Mouse (Mus musculus) gastrocnemius, postnatal 14 days (tissue): ENCODE results near the gene Sult3a1. TPM values are rescaled to one million over a fixed set of nuclear protein-coding genes. Genes with fewer than 3 reads are reported as not detected.
"Not testable (repeated sequence)": the region's sequence is repeated elsewhere in the genome, so short reads cannot be mapped to it uniquely, and the experiment has no call there.

Source experiments
- DNase-seq: peaks from one replicate; pipeline ENCODE4 v3.0.0; 2021; ENCODE audit warnings: mixed read lengths
- intact Hi-C: fragments of 180-260 bp; cut with DNase I; formaldehyde crosslinking; loops from one replicate; pipeline ENCODE4 v1.15.1; 2025; ENCODE audit warnings: low total_unique reads
- long read RNA-seq, 2 experiments: library from polyadenylated mRNA; stranded (forward); transcript quantifications; one replicate each; pipeline ENCODE4 v2.0.0; 2021
- total RNA-seq, 2 experiments: library from RNA; stranded (reverse); gene quantifications; 2 replicates each; pipeline ENCODE4 v1.2.3; 2021

The Sult3a1 gene
- not detected for total RNA-seq
- long read RNA-seq, experiment 1, result 0 reads
- long read RNA-seq, experiment 2, result 0 reads

DNA sequence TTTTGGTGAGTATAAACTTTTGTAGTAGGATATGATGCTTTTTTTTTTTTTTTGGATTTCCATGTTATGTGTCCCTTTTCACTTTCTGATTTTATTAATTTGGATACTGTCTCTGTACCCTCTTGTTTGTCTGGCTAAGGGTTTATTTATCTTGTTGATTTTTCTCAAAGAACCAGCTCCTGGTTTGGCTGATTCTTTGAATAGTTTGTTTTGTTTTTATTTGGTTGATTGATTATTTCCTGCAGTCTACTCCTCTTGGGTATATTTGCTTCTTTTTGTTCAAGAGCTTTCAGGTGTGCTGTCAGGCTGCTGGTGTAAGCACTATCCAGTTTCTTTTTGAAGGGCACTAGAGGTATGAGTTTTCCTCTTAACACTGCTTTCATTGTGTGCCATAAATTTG is at the start of gene Sult3a1:
Gene Sult3a1 (plus strand): TSS at position 301 of the 400 bp plus-strand sequence.
- DNase-seq, result no peak
- intact Hi-C loops, result no loop called here

DNA sequence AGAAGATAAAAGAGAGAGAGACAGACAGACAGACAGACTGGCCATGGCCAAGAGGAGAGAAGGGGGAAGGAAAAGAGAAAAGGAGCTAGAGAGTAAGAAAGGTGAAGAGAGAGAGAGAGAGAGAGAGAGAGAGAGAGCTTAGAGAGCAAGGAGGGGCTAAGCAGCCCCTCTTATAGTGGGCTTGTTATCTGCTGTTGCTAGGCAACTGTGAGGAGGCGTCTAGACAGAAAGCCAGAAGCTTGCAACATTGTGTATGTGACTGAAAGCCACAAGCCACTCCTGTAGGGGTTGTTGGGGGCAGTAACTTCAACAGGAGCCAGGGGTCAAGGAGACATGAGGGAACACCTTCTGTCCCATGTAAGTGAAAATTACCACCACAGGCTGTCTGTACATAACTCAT is 45.7 kb upstream of the Sult3a1 start:
- intact Hi-C loops, result no loop called here
- no peak for DNase-seq

DNA sequence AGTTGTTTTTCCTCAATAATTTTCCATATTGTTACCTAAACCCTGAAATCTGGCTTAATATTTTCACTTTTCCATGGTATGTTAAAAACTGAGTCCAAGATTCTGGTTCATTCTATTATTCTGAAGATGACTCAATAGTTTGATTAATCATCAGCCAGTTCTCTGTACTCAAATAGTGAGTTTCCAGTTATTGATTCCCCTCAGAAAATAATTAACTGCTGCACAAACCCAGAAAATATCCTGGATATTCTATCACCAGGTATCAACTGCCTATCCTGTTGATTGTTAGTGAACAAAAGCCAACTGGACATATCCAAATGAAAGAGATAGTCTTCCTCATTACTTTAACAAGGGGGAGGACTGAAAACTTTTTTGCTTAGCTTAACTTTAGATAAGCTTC is 43.3 kb upstream of the Sult3a1 start:
- intact Hi-C loops, result no loop called here
- no peak for DNase-seq

DNA sequence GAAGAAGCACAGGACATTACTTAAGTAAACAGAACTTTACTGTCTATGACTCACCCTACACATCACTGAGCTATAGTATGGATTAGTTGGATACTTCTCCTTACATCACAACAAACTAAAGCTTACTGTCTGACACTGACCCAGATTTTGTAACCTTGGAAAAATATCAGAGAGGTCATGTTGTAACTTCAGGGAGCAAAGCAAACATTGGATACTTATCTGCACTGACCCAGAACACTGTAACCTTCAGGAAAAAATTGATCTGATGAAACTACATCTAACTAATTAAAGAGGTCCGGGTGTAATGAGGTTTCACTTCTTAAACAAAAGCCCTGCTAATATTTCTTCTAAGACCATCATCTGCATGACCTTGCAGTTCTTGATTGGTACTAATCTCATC is 40.6 kb upstream of the Sult3a1 start:
- intact Hi-C loops, result no loop called here

DNA sequence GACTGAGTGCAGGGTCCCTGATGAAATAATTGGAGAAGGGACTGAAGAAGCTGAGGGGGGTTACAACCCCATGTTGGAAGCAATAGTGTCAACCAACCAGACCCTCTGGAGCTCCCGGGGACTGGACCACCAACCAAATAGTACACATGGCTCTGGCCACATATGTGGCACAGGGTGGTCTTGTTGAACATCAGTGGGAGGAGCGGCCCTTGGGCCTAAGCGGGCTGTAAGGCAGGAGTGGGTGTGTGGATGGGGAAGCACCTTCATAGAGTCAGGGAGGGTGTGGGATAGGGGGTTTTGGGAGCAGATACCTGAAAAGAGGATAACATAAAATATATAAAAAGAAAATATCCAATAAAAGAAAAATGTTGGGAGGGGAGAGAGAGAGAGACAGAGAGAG is 36.6 kb upstream of the Sult3a1 start:
- no peak for DNase-seq
- intact Hi-C loops, result no loop called here

More for the DNA sequence above, 40.6 kb upstream of the Sult3a1 start:
- no peak for DNase-seq

DNA sequence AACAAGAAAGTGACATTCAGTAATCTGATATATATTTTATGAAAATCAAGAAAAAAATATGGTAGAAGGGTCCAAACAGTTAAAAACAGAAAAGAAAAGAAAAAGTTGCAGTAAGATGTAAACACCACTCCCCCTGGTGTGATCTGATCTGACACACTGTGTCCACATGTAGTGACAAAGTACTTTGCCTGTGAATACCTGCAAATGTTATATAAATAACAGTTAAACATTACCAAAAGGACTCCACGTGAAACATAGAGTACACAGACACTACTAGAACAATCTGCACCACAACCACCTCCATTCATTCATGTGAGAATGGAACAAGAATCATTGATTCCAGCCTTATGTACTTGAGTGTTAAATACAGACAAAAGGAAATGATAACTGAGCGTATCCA is 8.5 kb downstream of the Sult3a1 start:
- intact Hi-C loops, result no loop called here

DNA sequence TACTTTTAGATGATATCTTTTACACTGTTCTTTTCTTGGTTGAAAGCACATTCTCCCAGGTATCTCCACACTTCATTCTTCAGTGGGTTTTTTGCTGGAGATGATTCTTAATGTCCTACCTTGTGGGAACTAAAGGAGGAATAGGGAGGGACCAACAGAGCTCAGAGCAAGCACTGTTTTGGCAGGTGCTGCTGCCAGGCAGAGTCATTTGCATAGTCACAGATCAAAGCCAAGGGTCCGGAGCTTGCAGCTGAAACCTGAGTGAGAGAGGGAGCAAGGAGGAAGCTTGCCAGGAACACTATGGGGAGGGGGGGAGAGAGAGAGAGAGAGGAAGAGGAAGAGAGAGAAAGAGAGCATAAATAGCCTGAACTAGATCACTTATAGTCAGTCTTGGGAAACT is 12.9 kb downstream of the Sult3a1 start:
- intact Hi-C loops, result no loop called here
- no peak for DNase-seq

More for the DNA sequence above, 8.5 kb downstream of the Sult3a1 start:
- DNase-seq, result no peak

DNA sequence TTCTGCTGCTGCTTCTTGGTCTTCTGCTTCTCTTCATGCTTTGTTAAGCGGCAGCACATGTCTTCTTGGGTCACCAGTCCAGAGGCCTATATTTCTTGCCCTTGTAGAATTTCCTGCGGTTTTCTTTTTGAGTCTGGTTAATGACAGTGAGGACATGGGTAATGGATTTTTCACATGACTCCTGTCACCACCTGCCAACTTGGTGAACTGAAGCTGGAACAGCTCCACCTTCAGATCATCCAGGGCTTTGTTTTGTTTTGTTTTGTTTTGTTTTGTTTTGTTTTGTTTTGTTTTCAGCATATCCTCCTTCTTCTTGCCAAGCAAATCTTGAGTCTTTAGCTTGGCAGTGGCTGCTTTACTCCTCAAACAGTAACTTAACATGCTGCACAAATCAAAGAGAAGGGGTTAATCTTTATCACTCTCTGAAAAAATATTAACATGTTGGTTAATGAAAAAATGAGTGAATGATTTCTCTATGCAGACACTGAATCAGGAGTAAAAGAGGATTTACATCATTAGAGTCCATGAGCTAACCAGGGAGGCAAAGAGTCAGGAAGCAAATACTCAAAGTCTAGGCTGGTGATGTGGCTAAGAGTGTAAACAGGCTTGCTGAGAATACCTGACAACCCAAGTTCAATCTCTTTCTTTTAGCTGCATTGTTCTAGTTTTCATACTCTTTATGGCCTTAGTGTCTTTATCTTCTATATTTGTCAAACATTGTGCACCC is 15.3 kb downstream of the Sult3a1 start:
- no peak for DNase-seq
- intact Hi-C loops, result loop anchor here (1.0 kb wide), 1 partner anchor 346 kb away; no protein-coding TSS in a partner anchor

DNA sequence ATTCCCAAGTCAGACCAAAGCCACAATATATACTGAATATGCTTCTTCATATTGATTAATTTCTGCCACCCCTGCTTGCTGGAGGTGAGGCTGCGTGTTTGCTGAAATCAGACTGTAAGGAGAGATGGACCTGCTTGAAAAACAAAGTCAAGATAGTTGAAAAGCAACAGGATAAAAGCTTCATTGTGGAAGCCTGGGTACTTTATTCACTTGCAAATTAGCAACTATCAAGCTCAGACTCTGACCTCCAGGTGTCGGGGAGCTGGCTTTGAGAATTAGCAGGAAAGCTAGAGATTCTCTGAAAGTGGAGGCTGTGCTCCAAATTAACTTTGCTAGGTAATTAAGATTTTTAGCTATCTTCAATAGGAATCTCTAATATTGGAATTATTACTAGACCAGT is 24.9 kb downstream of the Sult3a1 start:
- intact Hi-C loops, result not testable (repeated sequence)

DNA sequence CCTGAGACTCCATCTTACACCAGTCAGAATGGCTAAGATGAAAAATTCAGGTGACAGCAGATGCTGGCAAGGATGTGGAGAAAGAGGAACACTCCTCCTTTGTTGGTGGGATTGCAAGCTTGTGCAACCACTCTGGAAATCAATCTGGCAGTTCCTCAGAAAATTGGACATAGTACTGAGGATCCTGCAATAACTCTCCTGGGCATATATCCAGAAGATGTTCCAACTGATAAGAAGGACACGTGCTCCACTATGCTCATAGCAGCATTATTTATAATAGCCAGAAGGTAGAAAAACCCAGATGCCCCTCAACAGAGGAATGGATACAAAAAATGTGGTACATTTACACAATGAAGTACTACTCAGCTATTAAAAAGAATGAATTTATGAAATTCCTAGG is 44.0 kb downstream of the Sult3a1 start:
- intact Hi-C loops, result not testable (repeated sequence)

More for the DNA sequence above, 24.9 kb downstream of the Sult3a1 start:
- not testable (repeated sequence) for DNase-seq

DNA sequence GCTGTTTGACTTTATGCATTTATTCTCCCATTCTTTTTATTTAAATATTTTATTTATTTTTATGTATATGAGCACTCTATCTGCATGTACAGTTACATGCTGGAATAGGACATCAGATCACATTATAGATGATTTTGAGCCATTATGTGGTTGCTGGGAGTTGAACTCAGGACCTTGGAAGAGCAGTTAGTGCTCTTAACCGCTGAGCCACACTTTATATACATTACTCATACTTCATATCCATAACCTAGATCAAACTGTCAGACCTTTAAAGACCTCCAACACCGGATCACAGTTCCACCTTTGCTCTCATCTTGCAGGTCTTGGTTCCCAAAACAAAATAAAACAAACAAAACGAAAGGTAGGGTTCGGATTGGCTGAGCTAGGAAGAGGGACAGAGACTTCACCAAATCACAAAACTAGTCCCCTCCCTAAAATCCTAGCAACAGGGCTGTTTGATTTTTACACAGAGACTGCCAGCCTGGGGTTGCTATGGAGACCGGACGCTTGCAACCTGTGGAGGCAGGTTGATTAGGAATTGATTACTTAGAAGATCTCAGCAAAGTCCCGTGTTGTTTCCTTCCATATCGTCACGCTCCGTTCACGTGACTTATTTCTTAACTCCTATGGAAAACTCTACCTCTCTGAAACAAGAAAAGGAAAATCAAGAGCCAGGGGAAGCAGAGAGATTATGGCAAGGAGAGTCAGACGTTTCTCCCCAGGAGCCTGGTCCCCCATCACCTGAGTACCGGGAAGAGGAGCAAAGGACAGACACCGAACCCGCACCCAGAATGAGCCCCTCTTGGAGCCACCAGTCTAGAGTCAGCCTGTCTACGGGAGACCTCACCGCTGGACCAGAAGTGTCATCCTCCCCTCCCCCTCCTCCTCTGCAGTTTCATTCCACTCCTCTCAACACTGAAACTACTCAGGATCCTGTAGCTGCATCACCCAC is 47.3 kb downstream of the Sult3a1 start, which contains the start of gene Rsph4a:
Gene Rsph4a (plus strand): TSS at position 582 of the 952 bp plus-strand sequence.
- DNase-seq, result no peak

More for the DNA sequence above, 44.0 kb downstream of the Sult3a1 start:
- DNase-seq, result not testable (repeated sequence)

DNA sequence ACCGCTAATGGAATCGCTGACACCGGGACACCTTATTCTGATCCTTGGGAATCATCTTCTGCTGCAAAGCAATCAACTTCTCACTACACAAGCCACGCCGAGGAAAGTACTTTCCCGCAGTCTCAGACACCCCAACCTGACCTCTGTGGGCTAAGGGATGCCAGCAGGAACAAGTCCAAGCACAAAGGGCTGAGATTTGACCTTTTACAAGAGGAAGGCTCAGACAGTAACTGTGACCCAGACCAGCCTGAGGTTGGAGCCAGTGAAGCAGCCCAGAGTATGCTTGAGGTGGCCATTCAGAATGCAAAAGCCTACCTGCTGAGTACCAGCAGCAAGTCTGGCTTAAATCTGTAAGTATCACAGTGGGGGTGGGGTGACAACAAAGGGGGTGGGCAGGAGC is 48.0 kb downstream of the Sult3a1 start:
- DNase-seq, result no peak

More for the DNA sequence above, 47.3 kb downstream of the Sult3a1 start, which contains the start of gene Rsph4a:
- intact Hi-C loops, result no loop called here

More for the DNA sequence above, 48.0 kb downstream of the Sult3a1 start:
- intact Hi-C loops, result no loop called here

Other genes with a start within 250 kb of the Sult3a1 start
- not detected for gene Clvs2, start 233.0 kb upstream of the Sult3a1 start, total RNA-seq
- not detected for gene Sult3a2, start 71.0 kb upstream of the Sult3a1 start, total RNA-seq
- not detected for gene Rsph4a, start 47.4 kb downstream of the Sult3a1 start, total RNA-seq
- 1 to 10 TPM; 6.2 to 6.3 TPM for gene Zup1, start 93.5 kb downstream of the Sult3a1 start, total RNA-seq
- gene Rwdd1, start 161.9 kb downstream of the Sult3a1 start, total RNA-seq, result 100 to 1,000 TPM in 1 of 2 experiments, 10 to 100 TPM in 1; 98.6 to 107 TPM
- not detected for gene Trappc3l, start 179.9 kb downstream of the Sult3a1 start, total RNA-seq
- not detected for gene Calhm4, start 186.6 kb downstream of the Sult3a1 start, total RNA-seq
- under 1 TPM; 0.64 to 0.92 TPM for gene Calhm5, start 238.8 kb downstream of the Sult3a1 start, total RNA-seq